Mouse (Mus musculus) frontal cortex, postnatal 36 days (tissue): ENCODE results near the gene Efcab3.

ENCODE experiments used
- DNase-seq, 2 experiments: peaks; one replicate each; pipeline ENCODE4 v3.0.0; 2022; ENCODE audit warnings: low spot score in 2 of 2

Gene Efcab3

GRCm38 (mm10) chr11:105146593-105146992, 83.2 kb downstream of the Efcab3 start, which contains the start of gene Gm10842:
Gene Gm10842, plus strand, starts transcription at chr11:105146893.
- DNase-seq, result no peak

GRCm38 (mm10) chr11:105149353-105149752, 86.0 kb downstream of the Efcab3 start:
- DNase-seq, result no peak

GRCm38 (mm10) chr11:105149766-105150165, 86.4 kb downstream of the Efcab3 start:
- DNase-seq, result no peak

GRCm38 (mm10) chr11:105150691-105151090, 87.3 kb downstream of the Efcab3 start:
- DNase-seq, result no peak

GRCm38 (mm10) chr11:105151226-105152016, 88.0 kb downstream of the Efcab3 start:
- no peak for DNase-seq

GRCm38 (mm10) chr11:105152017-105152300, 88.6 kb downstream of the Efcab3 start:
- no peak for DNase-seq

- no peak for DNase-seq
Measured at GRCm38 (mm10) chr11:105152357-105152899, 89.0 kb downstream of the Efcab3 start.

GRCm38 (mm10) chr11:105153068-105153833, 89.9 kb downstream of the Efcab3 start:
- DNase-seq, result no peak

- no peak for DNase-seq
Measured at GRCm38 (mm10) chr11:105155915-105156314, 92.5 kb downstream of the Efcab3 start.

- no peak for DNase-seq
Measured at GRCm38 (mm10) chr11:105156748-105157267, 93.4 kb downstream of the Efcab3 start.

- DNase-seq, result no peak
Measured at GRCm38 (mm10) chr11:105158047-105158446, 94.7 kb downstream of the Efcab3 start.

- DNase-seq, result no peak
Measured at GRCm38 (mm10) chr11:105159673-105160360, 96.4 kb downstream of the Efcab3 start.

- DNase-seq, result no peak
Measured at GRCm38 (mm10) chr11:105161411-105161810, 98.0 kb downstream of the Efcab3 start.

- DNase-seq, result no peak
Measured at GRCm38 (mm10) chr11:105164516-105165510, 101.4 kb downstream of the Efcab3 start.

GRCm38 (mm10) chr11:105166780-105167179, 103.4 kb downstream of the Efcab3 start:
- DNase-seq, result no peak
